Mouse (Mus musculus) layer of hippocampus, postnatal 36 days (tissue): ENCODE data around the gene Slc7a14. TPM values are rescaled to one million over a fixed set of nuclear protein-coding genes. Genes with fewer than 3 reads are reported as not detected.
A peak's percentile ranks its signal among the peaks of the same experiment; 100 is the strongest.
"Not testable (repeated sequence)": the region's sequence is repeated elsewhere in the genome, so short reads cannot be mapped to it uniquely, and the experiment has no call there.

Experiments
- DNase-seq, 2 experiments: peaks; one replicate each; pipeline ENCODE4 v3.0.0; 2022
- total RNA-seq, 2 experiments: library from RNA; stranded (reverse); gene quantifications; 2 replicates each; pipeline ENCODE4 v1.2.3; 2021

Gene Slc7a14
- total RNA-seq, result 10 to 100 TPM; 85.1 to 89.4 TPM

DNA sequence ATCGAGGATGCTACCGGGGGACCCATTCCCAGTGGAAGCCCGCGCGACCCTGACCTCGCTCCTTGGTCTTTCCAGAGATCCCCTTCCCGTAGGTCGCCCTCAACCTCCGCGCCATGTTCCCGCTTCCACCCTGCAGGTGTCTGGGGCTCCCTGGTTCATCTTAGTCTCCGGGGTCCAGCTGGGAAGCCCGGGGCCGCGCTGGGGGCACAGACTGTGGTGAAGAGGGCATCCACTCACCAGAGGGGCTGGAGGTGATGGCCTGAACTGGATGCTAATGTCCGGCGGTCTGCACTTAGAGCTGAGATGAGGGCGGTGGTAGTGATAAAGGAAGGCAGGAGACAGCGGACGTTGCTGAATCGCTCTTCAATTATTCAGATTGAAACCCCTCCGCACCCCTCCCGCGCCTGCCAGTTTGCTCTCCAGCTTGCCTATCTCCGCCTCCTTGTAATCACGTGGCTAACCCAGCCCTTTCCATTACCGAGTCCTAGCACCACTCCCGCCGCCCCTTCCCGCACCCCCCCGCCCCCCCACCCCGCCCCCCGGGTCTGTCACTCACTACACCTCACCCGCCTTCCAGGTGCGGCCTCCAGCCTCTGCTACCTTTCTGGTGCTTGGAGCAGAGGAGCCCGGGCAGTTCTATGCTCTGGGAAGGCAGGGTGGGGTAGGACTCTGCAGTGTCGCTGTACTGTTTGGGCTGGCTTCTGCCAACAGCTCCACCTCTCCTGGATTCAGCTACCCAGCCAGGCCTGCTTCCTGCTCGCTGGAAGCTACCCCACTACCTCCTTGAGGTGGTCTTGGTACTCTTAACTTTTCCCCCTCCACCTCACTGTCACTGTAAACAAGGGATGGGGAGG is at the start of gene Slc7a14:
TSS of gene Slc7a14 (minus strand) at position 445 of the 854 bp plus-strand sequence.
- peak; percentile 80 to 81 for DNase-seq

DNA sequence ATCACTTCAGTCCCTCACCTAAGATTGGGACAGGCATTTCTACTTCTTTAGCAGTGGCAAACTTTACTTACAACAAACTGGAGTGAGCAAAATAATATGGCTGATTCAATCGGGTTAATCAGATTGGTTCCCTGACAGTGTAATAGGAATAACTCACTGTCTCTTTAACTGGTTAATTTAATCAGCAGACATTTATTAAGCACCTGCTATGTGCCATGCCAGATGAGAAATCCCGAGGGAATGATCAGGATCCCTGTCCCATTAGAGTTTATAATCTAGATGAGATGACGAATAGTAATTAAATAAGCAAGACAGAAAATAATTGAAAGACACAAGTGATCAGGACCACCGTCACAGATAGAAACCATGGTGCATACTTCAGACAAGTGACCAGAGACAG is 36.4 kb upstream of the Slc7a14 start:
- no peak for DNase-seq

DNA sequence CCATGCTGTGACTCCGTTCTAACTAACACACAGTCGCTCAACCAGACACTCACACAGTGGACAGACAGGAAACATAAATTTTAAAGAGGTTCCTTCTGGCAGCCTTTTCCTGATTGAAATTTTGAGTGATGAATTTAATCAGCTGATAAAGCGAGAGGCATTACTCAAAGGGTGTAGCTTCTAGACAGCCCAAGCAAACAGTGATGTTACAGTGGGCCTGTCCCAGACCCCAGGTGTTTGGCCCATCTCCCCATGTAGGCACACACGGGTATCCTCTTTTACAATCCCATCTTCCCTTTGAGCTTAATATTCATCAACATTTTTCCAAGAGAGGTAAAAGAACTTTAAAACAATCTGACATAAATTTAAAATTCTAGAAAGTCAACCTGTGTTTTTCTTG is 35.6 kb upstream of the Slc7a14 start:
- no peak for DNase-seq

DNA sequence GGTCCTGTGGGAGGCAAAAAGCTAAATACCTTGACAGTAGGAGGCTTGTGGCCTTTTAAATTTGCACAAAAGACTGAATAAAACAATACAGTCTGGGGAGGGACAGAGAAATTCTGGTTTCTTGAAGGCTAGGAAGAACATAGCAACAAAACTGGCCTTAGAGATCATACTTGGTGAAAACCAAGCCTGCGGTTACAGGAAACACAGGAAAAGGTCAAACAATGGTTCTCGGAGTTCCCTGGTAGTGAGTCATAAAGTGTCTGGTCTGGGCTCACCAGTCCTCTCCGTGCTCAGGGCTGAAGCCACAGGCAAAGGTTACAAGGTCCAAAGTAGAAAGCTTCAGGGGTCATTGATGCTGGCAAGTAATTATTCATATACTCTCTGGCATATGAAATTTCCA is 29.1 kb upstream of the Slc7a14 start:
- DNase-seq, result no peak

DNA sequence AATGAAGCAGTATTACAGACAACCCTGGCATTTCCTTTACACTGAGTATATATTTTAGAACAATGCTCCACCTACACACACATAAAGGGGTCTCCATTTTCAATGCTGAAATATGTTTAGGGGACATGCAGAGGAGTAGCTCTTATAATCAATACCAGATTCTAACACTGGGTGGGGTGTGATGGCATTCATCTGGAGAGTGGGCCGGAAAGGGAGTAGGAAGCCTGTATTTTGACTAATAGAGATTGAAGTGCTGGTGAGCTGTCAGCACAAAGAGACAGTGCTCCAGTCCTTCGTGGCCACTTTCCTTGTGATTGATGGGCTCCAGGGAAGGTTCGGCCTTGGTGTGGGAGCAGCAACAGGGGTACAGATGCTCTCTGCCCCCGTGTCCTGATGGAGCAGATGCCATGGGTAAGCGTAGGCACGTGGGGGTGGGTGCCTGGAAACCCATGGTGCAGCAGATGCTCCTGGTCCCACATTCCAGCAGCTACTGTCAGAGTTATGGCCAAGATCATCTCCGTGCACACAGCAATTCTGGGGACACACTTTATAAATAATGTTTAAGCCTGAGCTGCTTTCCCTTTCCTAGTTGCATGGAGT is 18.2 kb upstream of the Slc7a14 start:
- peak; percentile 79 to 80 for DNase-seq

GRCm38 (mm10) chr3:31327791-31328190 is 17.6 kb upstream of the Slc7a14 start:
- no peak for DNase-seq

- DNase-seq, result peak; percentile 21 to 27
Measured at GRCm38 (mm10) chr3:31324231-31324654, 14.1 kb upstream of the Slc7a14 start.

DNA sequence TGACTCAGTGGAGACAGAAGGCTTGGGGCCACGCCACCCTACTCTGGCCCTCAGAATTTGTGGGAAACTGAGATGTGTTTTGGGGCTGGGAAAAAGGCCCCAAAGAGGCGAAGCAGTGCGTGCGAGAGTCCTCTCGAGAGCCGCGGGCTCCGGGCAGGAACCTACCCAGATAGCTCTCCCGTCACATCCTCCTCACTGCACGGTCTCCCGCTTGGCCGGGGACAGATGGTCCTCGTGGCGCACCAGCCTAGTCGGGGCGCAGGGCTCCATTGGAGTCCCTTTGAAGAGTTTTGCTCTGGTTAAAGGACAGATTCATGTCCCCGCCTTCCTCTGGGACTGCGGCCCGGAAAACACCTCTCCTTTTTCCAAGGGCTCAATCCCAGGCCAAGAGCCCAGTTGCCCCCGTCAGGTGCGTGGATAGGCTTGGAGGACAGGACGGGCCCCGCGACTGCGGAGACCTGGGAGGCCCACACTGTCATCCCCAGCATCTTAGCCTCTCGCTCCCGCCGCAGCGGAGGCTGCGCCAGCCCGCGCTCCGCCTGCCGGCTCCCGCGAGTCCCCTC is 726 bp downstream of the Slc7a14 start:
- DNase-seq, result peak; percentile 37 to 48

DNA sequence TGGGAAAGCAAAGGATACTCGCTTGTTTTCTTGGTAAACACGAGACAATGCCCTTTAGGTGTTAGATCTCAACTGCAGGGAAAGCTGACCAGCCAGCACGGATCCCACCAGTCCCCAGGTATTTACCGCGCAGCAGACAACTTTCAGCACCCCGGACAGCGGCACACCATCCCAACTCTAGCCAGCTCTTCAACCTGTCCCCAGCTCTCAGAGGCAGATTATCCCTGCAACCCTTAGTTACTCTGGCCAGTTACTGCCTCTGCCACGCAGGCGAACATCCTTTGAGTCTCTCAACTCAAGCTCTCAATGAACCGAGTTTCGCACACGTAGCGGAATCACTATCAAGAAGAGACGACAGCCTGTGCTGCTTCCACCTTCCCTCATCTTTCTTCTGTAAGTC is 1.3 kb downstream of the Slc7a14 start:
- peak; percentile 14 to 15 for DNase-seq

- DNase-seq, result peak; percentile 72 to 75
Measured at GRCm38 (mm10) chr3:31307936-31308335, 2.2 kb downstream of the Slc7a14 start.

DNA sequence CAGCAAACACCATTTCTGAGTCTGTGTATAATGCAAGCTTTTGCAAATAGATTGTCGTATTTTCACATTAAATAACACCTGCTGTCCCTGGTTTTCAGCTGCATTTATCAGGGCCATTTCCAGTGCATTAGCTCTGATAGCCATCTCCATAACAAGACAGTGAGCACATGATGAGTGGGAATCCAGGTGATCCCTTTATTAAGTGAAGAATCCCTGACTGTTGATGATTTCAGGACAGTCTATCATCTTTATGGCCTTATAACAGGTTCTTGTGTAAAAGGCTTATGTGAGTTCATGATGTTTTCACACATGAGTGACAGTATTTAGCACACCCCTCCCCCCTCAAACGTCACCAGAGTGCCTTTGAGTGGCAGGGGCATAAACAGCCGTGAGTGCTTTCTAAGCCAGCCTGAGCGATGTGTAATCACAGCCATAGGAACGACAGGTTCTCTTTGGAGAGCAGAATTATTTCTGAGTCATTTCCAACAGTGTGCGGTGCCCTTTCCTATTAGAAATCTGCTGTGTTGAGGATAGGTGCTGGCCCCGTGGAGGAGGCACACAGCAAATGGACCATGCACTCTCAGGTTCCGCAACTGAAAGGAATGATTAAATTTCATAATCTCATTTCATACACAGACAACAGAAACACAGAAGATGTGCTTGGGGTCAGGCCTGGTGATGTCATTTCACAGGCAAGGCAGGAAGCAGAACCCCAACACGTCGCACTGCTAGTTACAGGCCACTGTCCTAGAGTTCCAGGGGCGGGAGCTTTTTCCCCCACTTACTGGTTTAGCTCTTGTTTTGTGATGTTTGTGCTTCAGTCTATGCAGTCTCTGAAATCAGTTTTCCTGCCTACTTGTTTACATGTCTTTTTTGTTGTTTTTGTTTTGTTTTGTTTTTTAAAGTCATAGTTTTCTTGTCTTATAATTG is 18.2 kb downstream of the Slc7a14 start:
- DNase-seq, result no peak

- no peak for DNase-seq
Measured at GRCm38 (mm10) chr3:31287421-31287948, 22.7 kb downstream of the Slc7a14 start.

DNA sequence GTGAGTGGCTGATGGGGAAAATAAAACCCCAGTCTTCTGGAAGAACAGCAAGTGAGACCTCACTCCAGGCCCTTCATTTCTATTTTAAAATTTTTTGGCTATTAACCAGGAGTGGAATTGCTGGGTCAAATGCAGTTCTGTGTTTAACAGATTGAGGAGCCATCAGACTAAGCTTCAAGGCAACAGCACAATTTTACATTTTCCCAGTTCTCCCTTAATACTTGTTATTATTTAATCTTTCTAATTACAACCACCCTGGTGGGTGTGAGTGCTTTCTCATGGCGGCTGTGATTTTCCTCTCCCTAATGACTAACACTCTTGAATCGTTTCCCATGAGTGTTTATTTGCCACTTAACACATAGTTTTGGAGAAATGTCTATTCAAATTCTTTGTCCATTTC is 29.1 kb downstream of the Slc7a14 start:
- no peak for DNase-seq

GRCm38 (mm10) chr3:31274875-31275274 is 35.3 kb downstream of the Slc7a14 start:
- no peak for DNase-seq

GRCm38 (mm10) chr3:31273247-31273646 is 36.9 kb downstream of the Slc7a14 start:
- DNase-seq, result not testable (repeated sequence)

DNA sequence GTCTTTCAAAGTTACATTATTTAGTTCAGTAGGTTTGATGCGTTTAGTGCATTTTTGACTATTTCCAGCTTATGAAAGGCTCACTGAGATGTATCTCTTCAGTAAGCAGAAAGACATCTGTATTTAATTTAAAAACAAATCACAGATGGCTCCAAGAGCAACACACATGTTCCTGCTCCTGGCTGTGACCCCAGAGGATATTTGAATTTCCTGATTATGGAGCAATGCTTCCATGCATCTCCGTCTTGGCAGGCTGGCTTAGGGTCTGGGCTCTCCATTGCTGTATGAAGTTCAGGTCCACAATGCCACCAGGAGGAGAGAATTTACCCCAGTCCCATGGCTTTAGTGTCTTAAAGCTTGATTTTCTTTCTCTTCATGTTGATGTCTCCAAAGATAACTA is 37.5 kb downstream of the Slc7a14 start:
- no peak for DNase-seq

DNA sequence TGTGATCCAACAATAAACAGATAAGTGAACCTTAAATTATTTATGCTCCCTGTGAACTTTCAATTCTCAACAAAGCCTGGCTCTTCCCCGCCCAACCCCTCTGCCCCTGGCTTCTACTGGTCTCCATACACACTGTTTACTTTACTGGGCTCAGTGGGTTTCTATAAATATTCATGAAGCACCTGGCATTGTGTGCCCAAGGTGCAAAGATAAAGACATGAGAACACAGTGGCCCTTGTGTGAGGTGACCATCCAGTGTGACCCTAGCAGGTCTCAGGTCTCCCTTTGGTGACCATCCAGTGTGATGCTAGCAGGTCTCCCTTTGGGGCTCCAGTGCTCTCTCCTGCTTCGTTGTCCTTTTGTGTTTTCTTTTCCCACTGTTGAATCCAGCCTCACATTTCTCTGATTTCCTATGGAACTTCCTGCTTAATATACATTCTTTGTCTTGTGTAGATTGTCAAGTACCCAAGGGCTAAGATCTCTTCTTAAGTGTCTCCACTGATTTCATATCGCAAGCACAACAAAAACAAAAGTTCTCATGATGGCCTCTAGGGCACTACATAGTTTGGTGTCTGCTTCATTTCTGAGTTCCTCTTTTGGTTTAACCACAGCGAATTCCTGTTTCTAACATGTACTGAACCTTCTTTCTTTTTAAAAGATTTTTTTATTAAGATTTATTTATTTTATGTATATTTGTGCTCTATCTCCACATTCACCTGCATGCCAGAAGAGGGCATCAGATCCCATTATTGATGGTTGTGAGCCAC is 40.4 kb downstream of the Slc7a14 start:
- no peak for DNase-seq

DNA sequence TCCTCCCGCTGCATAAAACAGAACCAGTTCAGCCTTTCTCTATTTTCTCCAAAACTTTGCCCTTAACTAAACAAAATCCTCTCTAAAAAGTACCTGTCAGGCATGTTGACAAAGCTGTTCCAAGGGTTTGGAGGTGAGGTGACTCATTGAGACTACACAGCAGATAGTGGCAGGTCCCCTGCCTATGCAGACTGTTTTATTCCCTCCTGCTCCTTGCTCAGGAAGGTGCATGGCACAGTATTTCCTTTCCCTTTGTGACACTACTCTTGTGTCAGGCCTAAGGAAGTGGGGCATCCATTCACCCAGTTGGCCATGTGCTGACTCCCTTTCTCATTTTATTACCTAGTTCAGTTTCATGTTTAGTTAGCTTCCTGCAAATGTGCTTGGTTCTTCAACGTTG is 42.3 kb downstream of the Slc7a14 start:
- DNase-seq, result no peak

- no peak for DNase-seq
Measured at GRCm38 (mm10) chr3:31266941-31267340, 43.2 kb downstream of the Slc7a14 start.

GRCm38 (mm10) chr3:31263535-31263934 is 46.6 kb downstream of the Slc7a14 start:
- no peak for DNase-seq

DNA sequence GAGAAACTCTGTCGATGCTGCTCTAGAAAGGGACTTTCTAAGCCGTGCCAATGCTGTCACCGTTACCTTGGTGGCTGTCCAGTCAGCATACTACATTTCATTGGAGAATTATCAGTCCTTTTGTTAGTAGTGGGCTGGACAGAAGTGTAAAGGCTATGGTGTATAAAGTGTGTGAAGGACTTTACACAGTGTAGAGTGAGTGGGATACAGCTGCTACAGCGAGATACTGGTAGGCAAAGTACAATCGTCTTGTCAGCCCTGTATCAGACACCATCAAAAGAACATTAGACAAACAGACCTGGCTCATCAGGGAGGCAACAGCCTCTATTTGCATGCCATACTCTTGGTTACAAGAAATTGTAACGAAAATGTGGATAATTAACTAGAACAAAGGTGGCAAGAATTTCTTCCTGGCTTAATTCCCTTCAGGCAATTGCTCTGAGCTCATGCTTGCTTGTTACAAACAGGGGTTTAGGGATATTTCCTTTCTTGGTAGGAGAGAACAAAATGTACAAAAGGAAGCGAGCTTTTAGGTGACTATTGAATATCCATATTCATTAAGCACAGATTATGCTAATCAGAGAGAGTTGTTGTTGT is 48.7 kb downstream of the Slc7a14 start:
- DNase-seq, result no peak
